Mouse (Mus musculus): ENCODE results near the gene Cyren. TPM values are rescaled to one million over a fixed set of nuclear protein-coding genes. Genes with fewer than 3 reads are reported as not detected.

Cyren gene
- 13.1 and 14.2 TPM in 2 replicates for polyA plus RNA-seq (2014; fragmentation: Nextera tagmentation; extraction: Ambion mirVana)

DNA sequence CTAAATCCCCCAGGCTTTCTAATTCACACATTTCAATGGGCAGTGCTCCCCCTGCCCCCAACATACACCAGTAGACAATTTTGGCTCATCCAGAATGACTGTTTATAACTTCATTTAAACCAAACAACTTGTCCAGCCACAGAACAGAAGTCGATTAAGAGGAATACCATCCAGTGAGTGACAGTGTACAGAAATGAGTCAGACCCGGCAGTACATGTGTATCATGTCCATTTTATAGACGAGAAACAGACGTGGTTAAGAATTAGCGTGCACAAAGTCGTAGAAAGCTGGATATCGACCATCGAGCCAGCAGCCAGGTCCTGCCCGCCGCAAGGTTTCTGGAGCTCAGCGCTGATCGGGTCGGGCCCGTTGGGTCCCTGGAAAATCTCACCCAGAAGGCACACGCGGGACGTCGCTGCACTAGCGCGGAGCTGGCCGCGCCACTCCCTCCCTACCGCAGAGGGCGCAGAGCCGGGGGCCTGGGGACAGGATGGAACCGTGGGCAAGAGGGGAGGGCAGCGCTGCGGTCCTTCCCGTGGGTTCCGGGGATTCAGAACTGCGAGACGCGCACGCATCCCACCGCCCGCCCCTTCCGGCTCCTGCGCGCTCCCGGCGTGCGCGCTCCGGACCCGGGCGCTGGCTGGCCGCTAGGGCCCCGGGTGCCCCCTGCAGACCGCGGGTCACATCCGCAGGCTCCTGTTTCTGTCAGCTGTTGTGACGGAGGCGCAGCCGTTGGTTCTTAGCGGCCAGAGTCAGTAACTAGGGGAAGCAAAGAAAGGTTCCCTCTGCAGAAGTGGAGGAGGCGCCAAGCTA is at the start of gene Cyren:
TSS of gene Cyren (minus strand) at position 552 of the 813 bp plus-strand sequence.
- peaks cover 20% of the 10 kb centered on the region; the same call in 1 of the 2 replicates for H3K36me3 ChIP-seq (ENCODE audit: control insufficient read depth, insufficient read depth, low read length)
- H3K4me3 ChIP-seq (ENCODE audit: low read length), result peak within 1 kb of the TSS; percentile 72
- no peaks in the 10 kb centered on the region for H3K9me3 ChIP-seq (ENCODE audit: control insufficient read depth, low read length)
- no peaks in the 10 kb centered on the region for H3K27me3 ChIP-seq (ENCODE audit: control insufficient read depth, insufficient read depth, low read length)
- peak within 1 kb of the TSS; percentile 89 for H3K27ac ChIP-seq (ENCODE audit: low read depth, low read length)
- peak; percentile 92 for ATAC-seq (ENCODE audit: low FRiP score, low TSS enrichment)
- peaks cover 18% of the 10 kb centered on the region for H3K4me1 ChIP-seq (ENCODE audit: control insufficient read depth, insufficient read depth, low read length)
- peak within 1 kb of the TSS; percentile 73 for H3K9ac ChIP-seq (ENCODE audit: low read depth, low read length)
- H3K4me2 ChIP-seq (replicated peaks; ENCODE audit: low read depth, low read length), result peak within 1 kb of the TSS; percentile 68
- WGBS, result under 1% methylated on average over 56 of the region's 56 CpGs

DNA sequence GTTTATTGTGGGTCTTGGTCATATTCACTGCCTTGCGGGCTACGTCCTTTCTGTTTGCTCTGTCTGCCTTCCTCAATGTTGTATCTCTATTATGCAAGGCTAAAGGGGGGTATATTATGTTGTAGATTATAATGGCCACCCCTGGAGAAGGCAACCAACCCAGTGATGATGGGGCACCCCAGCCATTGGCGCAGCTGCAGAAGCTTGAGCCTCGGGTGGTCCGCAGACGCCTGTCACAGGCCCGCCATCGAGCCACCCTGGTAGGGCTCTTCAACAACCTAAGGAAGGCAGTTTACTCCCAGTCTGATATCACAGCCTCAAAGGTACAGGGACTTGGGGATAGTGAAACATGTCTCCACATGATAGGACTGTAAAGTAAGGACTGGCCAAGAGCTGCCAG is 49.7 kb upstream of the Cyren start:
- Histone ChIP-seq H3K36me3 (ENCODE audit: control insufficient read depth, insufficient read depth, low read length) (no peaks in the 10 kb centered on the region), H3K4me3 (ENCODE audit: low read length) (no peak overlapping the region), H3K27ac (ENCODE audit: low read depth, low read length) (no peak overlapping the region), H3K4me1 (ENCODE audit: control insufficient read depth, insufficient read depth, low read length) (no peaks in the 10 kb centered on the region), H3K27me3 (ENCODE audit: control insufficient read depth, insufficient read depth, low read length) (no peaks in the 10 kb centered on the region), H3K4me2 (replicated peaks; ENCODE audit: low read depth, low read length) (no peak overlapping the region), H3K9me3 (ENCODE audit: control insufficient read depth, low read length) (no peaks in the 10 kb centered on the region), H3K9ac (ENCODE audit: low read depth, low read length) (no peak overlapping the region)
- WGBS, result 95% methylated on average over 8 of the region's 8 CpGs
- ATAC-seq (ENCODE audit: low FRiP score, low TSS enrichment), result no peak

DNA sequence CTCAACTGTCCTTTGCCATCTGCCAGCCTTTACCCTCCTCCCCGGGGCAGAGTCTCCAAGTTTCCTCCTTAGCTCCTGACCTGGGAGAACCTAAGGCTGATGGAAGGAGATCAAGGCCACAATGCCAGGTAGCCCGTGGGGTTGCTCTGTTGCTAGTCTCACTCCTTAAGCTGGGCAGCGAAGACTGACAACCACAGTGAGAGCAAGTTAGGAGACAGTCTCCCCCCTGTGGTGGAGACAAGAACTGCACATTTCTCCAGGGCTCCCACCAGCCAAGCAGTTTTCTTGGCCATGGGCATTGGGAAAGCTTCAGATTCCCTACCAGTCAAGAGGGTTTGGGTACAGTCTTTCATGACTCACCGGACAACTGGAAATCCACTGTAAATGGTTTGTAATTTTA is 49.3 kb upstream of the Cyren start:
- Histone ChIP-seq H3K9ac (ENCODE audit: low read depth, low read length) (no peak overlapping the region), H3K9me3 (ENCODE audit: control insufficient read depth, low read length) (no peaks in the 10 kb centered on the region), H3K4me2 (replicated peaks; ENCODE audit: low read depth, low read length) (no peak overlapping the region), H3K27me3 (ENCODE audit: control insufficient read depth, insufficient read depth, low read length) (no peaks in the 10 kb centered on the region), H3K4me3 (ENCODE audit: low read length) (no peak overlapping the region), H3K4me1 (ENCODE audit: control insufficient read depth, insufficient read depth, low read length) (no peaks in the 10 kb centered on the region), H3K36me3 (ENCODE audit: control insufficient read depth, insufficient read depth, low read length) (no peaks in the 10 kb centered on the region), H3K27ac (ENCODE audit: low read depth, low read length) (no peak overlapping the region)
- 41% methylated on average over 4 of the region's 4 CpGs for WGBS
- no peak for ATAC-seq (ENCODE audit: low FRiP score, low TSS enrichment)

DNA sequence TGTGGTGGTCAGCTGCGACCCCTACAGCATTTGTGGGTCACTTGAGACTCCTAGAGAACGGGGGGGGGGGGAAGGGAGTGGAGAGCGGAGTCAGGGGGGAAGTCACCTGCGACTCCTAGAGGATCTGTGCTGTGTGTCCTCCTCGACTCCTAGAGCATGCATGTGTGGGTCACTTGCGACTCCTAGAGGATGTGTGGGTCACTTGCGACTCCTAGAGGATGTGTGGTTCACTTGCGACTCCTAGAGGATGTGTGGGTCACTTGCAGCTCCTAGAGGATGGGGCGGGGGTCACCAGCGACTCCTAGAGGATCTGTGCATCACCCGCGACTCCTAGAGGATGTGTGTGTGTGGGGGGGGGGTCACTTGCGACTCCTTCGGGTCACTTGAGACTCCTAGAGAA is 44.1 kb upstream of the Cyren start:
- Histone ChIP-seq H3K4me3 (ENCODE audit: low read length) (no peak overlapping the region), H3K27ac (ENCODE audit: low read depth, low read length) (no peak overlapping the region), H3K9me3 (ENCODE audit: control insufficient read depth, low read length) (no peaks in the 10 kb centered on the region), H3K27me3 (ENCODE audit: control insufficient read depth, insufficient read depth, low read length) (no peaks in the 10 kb centered on the region), H3K4me1 (ENCODE audit: control insufficient read depth, insufficient read depth, low read length) (no peaks in the 10 kb centered on the region), H3K36me3 (ENCODE audit: control insufficient read depth, insufficient read depth, low read length) (no peaks in the 10 kb centered on the region), H3K9ac (ENCODE audit: low read depth, low read length) (no peak overlapping the region), H3K4me2 (replicated peaks; ENCODE audit: low read depth, low read length) (no peak overlapping the region)
- peak; percentile 35; the same call in 1 of the 2 replicates for ATAC-seq (ENCODE audit: low FRiP score, low TSS enrichment)
- 68% methylated on average over 14 of the region's 14 CpGs for WGBS

DNA sequence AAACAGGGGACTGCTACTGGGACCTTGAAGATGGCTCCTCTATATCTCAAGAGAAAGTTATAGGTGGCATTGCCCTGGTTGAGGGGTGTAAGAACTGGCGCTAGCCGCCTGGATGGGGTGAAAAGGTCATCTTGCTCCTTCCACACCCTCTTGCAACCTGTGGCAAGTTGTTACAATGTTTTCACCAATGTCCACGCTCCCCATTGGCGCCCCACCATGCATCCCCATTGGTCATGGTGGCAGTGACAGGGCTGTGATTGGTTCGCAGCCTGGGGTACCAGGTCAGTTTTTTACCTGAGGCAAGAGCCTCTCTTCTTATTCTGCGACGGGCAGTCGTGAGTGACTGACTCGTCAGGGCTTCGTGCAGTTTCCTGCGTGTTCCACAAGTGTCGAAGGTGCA is 42.8 kb upstream of the Cyren start:
- Histone ChIP-seq H3K9me3 (ENCODE audit: control insufficient read depth, low read length) (no peaks in the 10 kb centered on the region), H3K36me3 (ENCODE audit: control insufficient read depth, insufficient read depth, low read length) (no peaks in the 10 kb centered on the region), H3K4me1 (ENCODE audit: control insufficient read depth, insufficient read depth, low read length) (no peaks in the 10 kb centered on the region), H3K27ac (ENCODE audit: low read depth, low read length) (no peak overlapping the region), H3K9ac (ENCODE audit: low read depth, low read length) (no peak overlapping the region), H3K4me3 (ENCODE audit: low read length) (no peak overlapping the region), H3K4me2 (replicated peaks; ENCODE audit: low read depth, low read length) (no peak overlapping the region), H3K27me3 (ENCODE audit: control insufficient read depth, insufficient read depth, low read length) (no peaks in the 10 kb centered on the region)
- WGBS, result 95% methylated on average over 12 of the region's 12 CpGs
- no peak for ATAC-seq (ENCODE audit: low FRiP score, low TSS enrichment)

DNA sequence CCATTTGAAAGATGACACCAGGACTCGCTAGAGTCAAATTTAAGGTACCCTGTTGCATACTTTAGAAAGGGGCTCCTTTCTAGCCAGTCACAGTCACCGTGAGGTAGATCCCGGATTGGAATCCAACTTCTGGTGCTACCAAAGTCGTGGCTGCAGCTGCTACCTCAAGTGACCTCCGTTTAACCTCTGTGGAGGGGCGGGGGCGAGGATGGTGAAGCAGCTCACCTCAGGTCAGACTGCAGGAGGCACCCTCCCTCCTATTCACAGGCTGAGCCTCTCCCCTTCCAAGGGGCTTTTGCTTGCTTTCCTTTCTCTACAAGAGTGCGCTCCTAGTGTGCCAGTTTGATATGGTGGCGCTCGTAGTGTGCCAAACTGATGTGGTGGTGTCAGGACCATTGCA is 42.1 kb upstream of the Cyren start, which contains the start of gene Stra8:
TSS of gene Stra8 (plus strand) at position 208 of the 400 bp plus-strand sequence.
- H3K9ac ChIP-seq (ENCODE audit: low read depth, low read length), result no peak within 1 kb of the TSS
- no peak within 1 kb of the TSS for H3K4me3 ChIP-seq (ENCODE audit: low read length)
- H3K36me3 ChIP-seq (ENCODE audit: control insufficient read depth, insufficient read depth, low read length), result no peaks in the 10 kb centered on the region
- H3K9me3 ChIP-seq (ENCODE audit: control insufficient read depth, low read length), result no peaks in the 10 kb centered on the region
- ATAC-seq (ENCODE audit: low FRiP score, low TSS enrichment), result no peak
- H3K4me1 ChIP-seq (ENCODE audit: control insufficient read depth, insufficient read depth, low read length), result no peaks in the 10 kb centered on the region
- no peak within 1 kb of the TSS for H3K27ac ChIP-seq (ENCODE audit: low read depth, low read length)
- H3K27me3 ChIP-seq (ENCODE audit: control insufficient read depth, insufficient read depth, low read length), result no peaks in the 10 kb centered on the region
- H3K4me2 ChIP-seq (replicated peaks; ENCODE audit: low read depth, low read length), result no peak within 1 kb of the TSS
- WGBS, result 48% methylated on average over 10 of the region's 10 CpGs

DNA sequence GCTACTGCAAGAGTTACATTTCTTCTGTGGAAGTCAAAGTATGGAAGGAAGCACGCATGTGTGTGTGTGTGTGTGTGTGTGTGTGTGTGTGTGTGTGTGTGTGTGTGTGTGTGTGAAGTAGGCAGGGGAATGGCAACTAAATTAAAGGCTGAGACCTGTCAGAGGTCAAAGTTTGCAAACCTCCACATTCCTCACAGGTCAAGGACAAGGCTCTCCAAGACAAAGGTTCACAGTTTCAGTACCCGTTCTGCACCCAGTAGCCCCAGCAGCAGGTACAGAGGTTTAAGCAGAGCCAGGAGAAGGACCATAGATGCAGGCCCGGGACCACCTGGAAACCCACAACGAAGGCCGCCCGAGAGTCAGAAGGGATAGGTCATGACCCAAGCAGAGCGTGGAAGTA is 41.3 kb upstream of the Cyren start:
- WGBS, result 66% methylated on average over 7 of the region's 7 CpGs
- no peak overlapping the region for H3K9ac ChIP-seq (ENCODE audit: low read depth, low read length)
- H3K27me3 ChIP-seq (ENCODE audit: control insufficient read depth, insufficient read depth, low read length), result no peaks in the 10 kb centered on the region
- no peaks in the 10 kb centered on the region for H3K4me1 ChIP-seq (ENCODE audit: control insufficient read depth, insufficient read depth, low read length)
- no peak overlapping the region for H3K4me2 ChIP-seq (replicated peaks; ENCODE audit: low read depth, low read length)
- no peaks in the 10 kb centered on the region for H3K9me3 ChIP-seq (ENCODE audit: control insufficient read depth, low read length)
- H3K36me3 ChIP-seq (ENCODE audit: control insufficient read depth, insufficient read depth, low read length), result no peaks in the 10 kb centered on the region
- H3K4me3 ChIP-seq (ENCODE audit: low read length), result no peak overlapping the region
- ATAC-seq (ENCODE audit: low FRiP score, low TSS enrichment), result no peak
- H3K27ac ChIP-seq (ENCODE audit: low read depth, low read length), result no peak overlapping the region

DNA sequence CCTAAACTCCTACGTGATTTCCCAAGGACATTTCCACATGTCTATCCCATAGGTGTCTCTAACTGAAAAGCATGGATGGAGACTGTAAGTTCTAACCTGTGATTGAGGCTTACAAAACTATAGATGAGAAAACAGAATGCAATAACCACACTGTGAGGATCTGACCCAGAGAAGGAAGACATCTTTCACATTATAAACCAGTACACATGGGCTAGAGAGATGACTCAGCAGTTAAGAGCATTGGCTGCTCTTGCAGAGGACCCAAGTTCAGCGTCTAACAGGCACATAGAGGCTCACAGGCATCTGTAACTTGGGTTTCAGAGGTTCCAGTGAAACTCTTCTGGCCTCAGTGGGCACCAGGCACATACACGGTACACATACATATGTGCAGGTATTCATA is 36.6 kb upstream of the Cyren start:
- ATAC-seq (ENCODE audit: low FRiP score, low TSS enrichment), result no peak
- H3K9me3 ChIP-seq (ENCODE audit: control insufficient read depth, low read length), result no peaks in the 10 kb centered on the region
- no peak overlapping the region for H3K4me2 ChIP-seq (replicated peaks; ENCODE audit: low read depth, low read length)
- no peaks in the 10 kb centered on the region for H3K27me3 ChIP-seq (ENCODE audit: control insufficient read depth, insufficient read depth, low read length)
- WGBS, result 84% methylated on average over 3 of the region's 3 CpGs
- no peak overlapping the region for H3K4me3 ChIP-seq (ENCODE audit: low read length)
- no peak overlapping the region for H3K9ac ChIP-seq (ENCODE audit: low read depth, low read length)
- no peak overlapping the region for H3K27ac ChIP-seq (ENCODE audit: low read depth, low read length)
- no peaks in the 10 kb centered on the region for H3K36me3 ChIP-seq (ENCODE audit: control insufficient read depth, insufficient read depth, low read length)
- H3K4me1 ChIP-seq (ENCODE audit: control insufficient read depth, insufficient read depth, low read length), result peaks cover 6% of the 10 kb centered on the region; the same call in 1 of the 2 replicates

DNA sequence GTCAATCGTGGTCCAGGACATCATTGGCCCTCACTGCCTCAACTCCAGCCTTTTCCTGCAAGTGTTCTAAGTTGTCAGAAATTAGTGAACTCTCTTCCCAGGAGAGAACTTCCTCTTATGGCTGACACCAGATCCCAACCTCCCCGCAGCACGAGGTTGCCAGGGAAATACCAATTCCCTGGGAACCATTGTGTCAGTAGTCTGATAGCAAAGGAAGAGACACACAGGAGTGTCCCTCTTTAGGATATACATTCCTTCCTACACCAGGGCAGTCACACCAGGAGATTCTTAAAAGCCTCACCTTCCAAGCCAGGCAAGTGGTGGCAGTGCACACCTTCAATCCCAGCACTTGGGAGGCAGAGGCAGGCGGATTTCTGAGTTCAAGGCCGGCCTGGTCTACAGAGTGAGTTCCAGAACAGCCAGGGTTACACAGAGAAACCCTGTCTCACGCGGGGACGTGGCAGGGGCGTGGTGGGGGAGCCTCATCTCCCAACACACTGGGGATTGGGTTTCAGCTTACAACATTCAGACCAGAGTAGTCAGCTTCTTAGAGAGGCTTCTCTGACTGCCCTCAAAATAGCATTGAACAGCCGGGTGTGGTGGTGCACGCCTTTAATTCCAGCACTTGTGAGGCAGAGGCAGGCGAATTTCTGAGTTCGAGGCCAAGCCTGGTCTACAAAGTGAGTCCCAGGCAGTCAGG is 35.6 kb upstream of the Cyren start:
- 81% methylated on average over 13 of the region's 13 CpGs for WGBS
- Histone ChIP-seq H3K9me3 (ENCODE audit: control insufficient read depth, low read length) (no peaks in the 10 kb centered on the region), H3K27me3 (ENCODE audit: control insufficient read depth, insufficient read depth, low read length) (no peaks in the 10 kb centered on the region), H3K9ac (ENCODE audit: low read depth, low read length) (no peak overlapping the region), H3K4me3 (ENCODE audit: low read length) (no peak overlapping the region), H3K4me2 (replicated peaks; ENCODE audit: low read depth, low read length) (no peak overlapping the region), H3K4me1 (ENCODE audit: control insufficient read depth, insufficient read depth, low read length) (peaks cover 6% of the 10 kb centered on the region; the same call in 1 of the 2 replicates), H3K36me3 (ENCODE audit: control insufficient read depth, insufficient read depth, low read length) (no peaks in the 10 kb centered on the region; the same call in 1 of the 2 replicates), H3K27ac (ENCODE audit: low read depth, low read length) (no peak overlapping the region)
- no peak for ATAC-seq (ENCODE audit: low FRiP score, low TSS enrichment)
